Mouse (Mus musculus): ENCODE data around the gene Tmcc3. TPM values are rescaled to one million over a fixed set of nuclear protein-coding genes. Genes with fewer than 3 reads are reported as not detected.

Tmcc3 gene
- total and polyA plus RNA-seq, 2 experiments from 2014 or later: 12.8 to 14.7 TPM

- TF ChIP-seq CTCF (IDR thresholded peaks at IDR 0.05): no peak
- no peaks in the 10 kb centered on the region for H3K27me3 ChIP-seq (ENCODE audit: insufficient read depth, low read length)
- H3K4me2 ChIP-seq (ENCODE audit: low read depth, low read length, poor library complexity, severe bottlenecking): no peak overlapping the region
- H3K27ac ChIP-seq (ENCODE audit: low read depth, low read length): no peak overlapping the region
- no peaks in the 10 kb centered on the region for H3K9me3 ChIP-seq (ENCODE audit: low read length)
- no peak overlapping the region for H3K9ac ChIP-seq (replicated peaks; ENCODE audit: low read length, poor library complexity, severe bottlenecking)
- DNase-seq (ENCODE audit: low spot score) (no peak), ATAC-seq (ENCODE audit: low FRiP score) (no peak)
- no peak overlapping the region for H3K4me3 ChIP-seq (ENCODE audit: low read depth, low read length)
- no peaks in the 10 kb centered on the region for H3K4me1 ChIP-seq (ENCODE audit: insufficient read depth, low read length)
- H3K36me3 ChIP-seq (ENCODE audit: insufficient read depth, low read length): no peaks in the 10 kb centered on the region
These were observed 169.9 kb downstream of the Tmcc3 start for GRCm38 (mm10) chr10:94481613-94482012.

GRCm38 (mm10) chr10:94486179-94486578 lies 174.4 kb downstream of the Tmcc3 start:
- DNase-seq (ENCODE audit: low spot score): no peak
- Histone ChIP-seq H3K36me3 (ENCODE audit: insufficient read depth, low read length) (no peaks in the 10 kb centered on the region), H3K27ac (ENCODE audit: low read depth, low read length) (no peak overlapping the region), H3K9ac (replicated peaks; ENCODE audit: low read length, poor library complexity, severe bottlenecking) (no peak overlapping the region), H3K4me2 (ENCODE audit: low read depth, low read length, poor library complexity, severe bottlenecking) (no peak overlapping the region), H3K4me3 (ENCODE audit: low read depth, low read length) (no peak overlapping the region), H3K4me1 (ENCODE audit: insufficient read depth, low read length) (no peaks in the 10 kb centered on the region), H3K27me3 (ENCODE audit: insufficient read depth, low read length) (no peaks in the 10 kb centered on the region), H3K9me3 (ENCODE audit: low read length) (no peaks in the 10 kb centered on the region)
- no peak for ATAC-seq (ENCODE audit: low FRiP score)
- 64% methylated on average over 2 of the region's 2 CpGs for WGBS
- no peak for TF ChIP-seq CTCF (IDR thresholded peaks at IDR 0.05)

- H3K4me3 ChIP-seq (ENCODE audit: low read depth, low read length): no peak overlapping the region
- DNase-seq (ENCODE audit: low spot score): no peak
- no peak for ATAC-seq (ENCODE audit: low FRiP score)
- H3K9ac ChIP-seq (replicated peaks; ENCODE audit: low read length, poor library complexity, severe bottlenecking): no peak overlapping the region
- H3K27ac ChIP-seq (ENCODE audit: low read depth, low read length): no peak overlapping the region
- no peaks in the 10 kb centered on the region for H3K36me3 ChIP-seq (ENCODE audit: insufficient read depth, low read length)
- H3K4me1 ChIP-seq (ENCODE audit: insufficient read depth, low read length): no peaks in the 10 kb centered on the region
- no peaks in the 10 kb centered on the region for H3K9me3 ChIP-seq (ENCODE audit: low read length)
- 88% methylated on average over 4 of the region's 4 CpGs for whole genome bisulfite sequencing
- no peaks in the 10 kb centered on the region for H3K27me3 ChIP-seq (ENCODE audit: insufficient read depth, low read length)
- H3K4me2 ChIP-seq (ENCODE audit: low read depth, low read length, poor library complexity, severe bottlenecking): no peak overlapping the region
- TF ChIP-seq CTCF (IDR thresholded peaks at IDR 0.05): no peak
These were observed 177.8 kb downstream of the Tmcc3 start for GRCm38 (mm10) chr10:94489509-94489908.

- no peak for TF ChIP-seq CTCF (IDR thresholded peaks at IDR 0.05)
- H3K4me3 ChIP-seq (ENCODE audit: low read depth, low read length): no peak overlapping the region
- no peaks in the 10 kb centered on the region for H3K27me3 ChIP-seq (ENCODE audit: insufficient read depth, low read length)
- H3K36me3 ChIP-seq (ENCODE audit: insufficient read depth, low read length): no peaks in the 10 kb centered on the region
- ATAC-seq (ENCODE audit: low FRiP score) (no peak), DNase-seq (ENCODE audit: low spot score) (no peak)
- no peak overlapping the region for H3K27ac ChIP-seq (ENCODE audit: low read depth, low read length)
- H3K9ac ChIP-seq (replicated peaks; ENCODE audit: low read length, poor library complexity, severe bottlenecking): no peak overlapping the region
- no peaks in the 10 kb centered on the region for H3K9me3 ChIP-seq (ENCODE audit: low read length)
- H3K4me2 ChIP-seq (ENCODE audit: low read depth, low read length, poor library complexity, severe bottlenecking): no peak overlapping the region
- WGBS: 74% methylated on average over 3 of the region's 3 CpGs
- H3K4me1 ChIP-seq (ENCODE audit: insufficient read depth, low read length): no peaks in the 10 kb centered on the region
These were observed 179.3 kb downstream of the Tmcc3 start for GRCm38 (mm10) chr10:94491006-94491405.

GRCm38 (mm10) chr10:94494403-94494846 lies 182.7 kb downstream of the Tmcc3 start:
- peak overlapping the region; percentile 19; the same call in 1 of the 2 replicates for H3K27ac ChIP-seq (ENCODE audit: low read depth, low read length)
- no peaks in the 10 kb centered on the region for H3K9me3 ChIP-seq (ENCODE audit: low read length)
- H3K27me3 ChIP-seq (ENCODE audit: insufficient read depth, low read length): no peaks in the 10 kb centered on the region
- no peaks in the 10 kb centered on the region for H3K4me1 ChIP-seq (ENCODE audit: insufficient read depth, low read length)
- ATAC-seq (ENCODE audit: low FRiP score) (peak; percentile 81), DNase-seq (ENCODE audit: low spot score) (peak; percentile 92)
- H3K4me3 ChIP-seq (ENCODE audit: low read depth, low read length): no peak overlapping the region
- TF ChIP-seq CTCF (IDR thresholded peaks at IDR 0.05): peak; percentile 33; the same call in 1 of the 2 replicates
- H3K36me3 ChIP-seq (ENCODE audit: insufficient read depth, low read length): no peaks in the 10 kb centered on the region
- no peak overlapping the region for H3K4me2 ChIP-seq (ENCODE audit: low read depth, low read length, poor library complexity, severe bottlenecking)
- WGBS: 29% methylated on average over 8 of the region's 8 CpGs
- no peak overlapping the region for H3K9ac ChIP-seq (replicated peaks; ENCODE audit: low read length, poor library complexity, severe bottlenecking)

- WGBS: 87% methylated on average over 7 of the region's 7 CpGs
- no peaks in the 10 kb centered on the region for H3K4me1 ChIP-seq (ENCODE audit: insufficient read depth, low read length)
- no peak overlapping the region for H3K27ac ChIP-seq (ENCODE audit: low read depth, low read length)
- DNase-seq (ENCODE audit: low spot score) (no peak), ATAC-seq (ENCODE audit: low FRiP score) (no peak)
- no peak for TF ChIP-seq CTCF (IDR thresholded peaks at IDR 0.05)
- no peaks in the 10 kb centered on the region for H3K9me3 ChIP-seq (ENCODE audit: low read length)
- no peak overlapping the region for H3K9ac ChIP-seq (replicated peaks; ENCODE audit: low read length, poor library complexity, severe bottlenecking)
- H3K27me3 ChIP-seq (ENCODE audit: insufficient read depth, low read length): no peaks in the 10 kb centered on the region
- H3K4me3 ChIP-seq (ENCODE audit: low read depth, low read length): no peak overlapping the region
- H3K36me3 ChIP-seq (ENCODE audit: insufficient read depth, low read length): no peaks in the 10 kb centered on the region
- H3K4me2 ChIP-seq (ENCODE audit: low read depth, low read length, poor library complexity, severe bottlenecking): no peak overlapping the region
These were observed 183.9 kb downstream of the Tmcc3 start for GRCm38 (mm10) chr10:94495496-94496235.
